Mouse (Mus musculus): Measurements from ENCODE around the gene Ost4.

DNA sequence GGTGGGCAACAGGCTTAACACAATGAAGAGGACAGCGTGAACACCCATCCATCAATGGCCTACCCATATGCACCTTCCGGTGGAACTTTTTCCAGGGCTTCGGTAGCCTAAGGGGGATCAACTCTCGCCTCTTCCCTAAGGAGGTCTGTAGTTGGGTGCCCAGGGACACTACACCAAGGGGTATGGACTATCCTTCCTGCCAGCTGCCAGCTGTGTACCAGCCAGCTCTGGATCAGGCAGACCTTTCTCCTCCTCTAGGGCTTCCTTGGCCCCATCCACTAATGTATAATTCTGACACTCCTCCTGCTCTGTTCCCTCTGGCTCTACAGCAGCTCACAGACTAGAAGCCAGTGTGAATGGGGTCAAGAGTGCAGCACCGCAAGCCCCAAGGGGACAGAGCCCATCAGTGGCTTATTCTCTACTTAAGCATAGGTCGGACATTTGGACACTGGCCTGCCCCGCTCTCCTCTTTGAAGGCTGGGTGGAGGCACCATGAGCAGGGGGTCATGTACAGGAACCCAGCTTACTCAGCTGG lies 6.6 kb upstream of the Ost4 start:
- TF ChIP-seq CTCF (IDR thresholded peaks at IDR 0.05; ENCODE audit: low read depth) (no peak), EP300 (IDR thresholded peaks at IDR 0.05; ENCODE audit: low read depth) (no peak)

All from heart, postnatal 0 days (tissue).